Mouse (Mus musculus): ENCODE measurements around the gene Il18. TPM values are rescaled to one million over a fixed set of nuclear protein-coding genes. Genes with fewer than 3 reads are reported as not detected.

The Il18 gene
- polyA plus RNA-seq, 1 experiment from 2014 or later: 15.7 TPM

DNA sequence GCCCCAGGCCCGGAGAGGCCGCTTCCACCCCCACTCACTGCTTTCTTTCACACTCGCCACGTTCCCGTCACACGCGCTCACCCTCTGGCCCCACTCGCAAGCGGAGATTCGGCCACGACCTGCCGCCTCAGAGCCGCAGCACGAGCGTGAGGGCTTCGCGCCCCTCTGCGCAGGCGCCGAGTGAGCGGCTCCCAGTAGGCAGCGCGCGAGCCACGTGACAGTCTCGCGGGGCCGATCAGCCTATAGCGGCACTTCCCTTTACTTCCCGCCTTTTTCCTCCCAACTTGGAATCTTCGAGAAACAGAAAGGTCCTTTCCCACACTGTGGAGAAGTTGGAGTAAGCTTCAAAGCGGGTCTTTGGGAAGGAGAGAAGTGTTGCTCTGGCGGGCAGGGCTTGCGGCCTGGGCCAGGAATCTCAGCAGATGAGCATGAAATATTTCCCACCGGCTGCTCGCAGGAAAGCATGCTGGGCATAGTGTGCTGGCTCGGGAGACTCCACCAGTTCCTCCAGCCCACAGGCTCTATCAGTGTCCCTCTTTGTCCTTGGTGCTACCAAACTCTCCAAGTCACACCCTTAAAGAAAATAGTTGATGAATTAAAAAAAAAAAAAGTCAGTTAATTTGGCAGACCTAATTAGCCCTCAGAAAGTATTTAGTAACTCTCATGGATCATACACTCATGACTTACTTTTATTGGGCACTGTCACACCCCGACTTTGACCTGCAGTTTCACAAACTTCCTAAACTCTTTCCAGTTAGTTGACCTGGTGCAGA lies 6.7 kb downstream of the Il18 start, which contains the start of gene Tex12:
Tex12 (minus strand) TSS at position 181 of the 773 bp plus-strand sequence.
- Histone ChIP-seq H3K4me3 (no peak within 1 kb of the TSS), H3K27me3 (no peaks in the 10 kb centered on the region), H3K27ac (replicated peaks) (no peak within 1 kb of the TSS), H3K9me3 (0 out of 2 replicates have a peak, but pooled peaks cover 5% of the 10 kb centered on the region), H3K4me2 (no peak within 1 kb of the TSS), H3K9ac (no peak within 1 kb of the TSS), H3K4me1 (replicated peaks) (no peaks in the 10 kb centered on the region), H3K36me3 (no peaks in the 10 kb centered on the region)
- ATAC-seq (ENCODE audit: low read depth): no peak
- WGBS: 87% methylated on average over 38 of the region's 38 CpGs

DNA sequence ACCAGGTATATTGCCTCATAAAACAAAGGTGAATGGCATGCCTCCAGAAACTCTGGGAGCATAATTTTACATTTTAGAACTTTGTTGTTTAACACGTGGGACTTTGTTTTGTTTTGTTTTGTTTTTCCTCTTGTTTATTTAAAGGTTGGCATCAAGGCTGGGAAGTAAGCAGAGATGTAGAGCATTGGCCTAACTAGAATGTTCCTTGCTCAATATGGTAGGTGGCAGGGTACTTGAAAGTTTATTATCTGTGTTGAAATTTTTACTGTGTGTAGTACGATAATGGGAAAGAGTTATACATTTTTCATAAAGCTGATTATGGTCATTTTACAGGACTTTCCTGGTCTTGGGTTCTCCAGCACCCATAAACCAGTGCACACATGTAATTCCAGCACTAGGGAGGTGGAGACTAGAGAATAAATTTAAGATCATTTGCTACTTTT lies 7.3 kb downstream of the Il18 start:
- H3K27me3 ChIP-seq: no peaks in the 10 kb centered on the region
- H3K9ac ChIP-seq: no peak overlapping the region
- no peak overlapping the region for H3K4me3 ChIP-seq
- H3K4me2 ChIP-seq: no peak overlapping the region
- H3K36me3 ChIP-seq: no peaks in the 10 kb centered on the region
- no peak overlapping the region for H3K27ac ChIP-seq (replicated peaks)
- H3K4me1 ChIP-seq (replicated peaks): no peaks in the 10 kb centered on the region
- H3K9me3 ChIP-seq: 0 out of 2 replicates have a peak, but pooled peaks cover 5% of the 10 kb centered on the region
- 90% methylated on average over 2 of the region's 2 CpGs for WGBS
- ATAC-seq (ENCODE audit: low read depth): no peak

DNA sequence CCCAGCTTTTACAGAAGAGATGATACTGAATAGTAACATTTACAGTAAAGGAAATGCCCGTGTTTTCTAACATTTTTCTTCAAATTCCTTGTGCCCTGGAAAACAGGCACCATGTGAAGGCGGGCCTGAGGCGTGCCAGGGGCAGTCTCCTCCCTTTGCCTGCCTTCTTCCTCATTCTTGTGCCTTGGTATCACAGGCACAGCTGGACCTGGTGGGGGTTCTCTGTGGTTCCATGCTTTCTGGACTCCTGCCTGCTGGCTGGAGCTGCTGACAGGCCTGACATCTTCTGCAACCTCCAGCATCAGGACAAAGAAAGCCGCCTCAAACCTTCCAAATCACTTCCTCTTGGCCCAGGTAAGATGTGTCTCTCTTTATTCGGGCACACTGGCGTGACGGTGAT lies 10.5 kb downstream of the Il18 start:
- ATAC-seq (ENCODE audit: low read depth): no peak
- no peak overlapping the region for H3K27ac ChIP-seq (replicated peaks)
- H3K4me2 ChIP-seq: no peak overlapping the region
- H3K4me1 ChIP-seq (replicated peaks): no peaks in the 10 kb centered on the region
- H3K9ac ChIP-seq: no peak overlapping the region
- H3K4me3 ChIP-seq: no peak overlapping the region
- WGBS: 81% methylated on average over 7 of the region's 7 CpGs
- H3K9me3 ChIP-seq: 0 out of 2 replicates have a peak, but pooled peaks cover 5% of the 10 kb centered on the region
- no peaks in the 10 kb centered on the region for H3K36me3 ChIP-seq
- no peaks in the 10 kb centered on the region for H3K27me3 ChIP-seq

DNA sequence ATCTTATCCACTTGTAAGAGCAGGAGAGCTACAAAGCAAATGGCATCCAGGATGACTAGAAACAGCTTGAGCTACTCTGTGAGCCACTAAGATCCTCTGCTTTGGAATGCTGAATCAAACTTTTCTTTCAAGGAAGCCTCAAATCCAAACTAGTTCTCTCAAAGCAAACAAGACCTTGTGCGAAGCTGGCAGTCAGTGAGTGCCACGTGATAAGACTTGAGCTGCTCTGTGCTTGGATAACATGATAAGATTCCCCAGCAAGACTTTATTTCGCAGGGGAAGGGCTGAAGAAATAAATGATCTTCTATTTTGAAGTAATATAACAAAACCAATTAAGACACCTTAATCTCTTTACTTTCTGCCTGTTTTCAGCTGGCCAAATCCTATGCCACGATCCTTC lies 11.3 kb downstream of the Il18 start:
- Histone ChIP-seq H3K27me3 (no peaks in the 10 kb centered on the region), H3K36me3 (no peaks in the 10 kb centered on the region), H3K4me1 (replicated peaks) (no peaks in the 10 kb centered on the region), H3K4me3 (no peak overlapping the region), H3K9me3 (0 out of 2 replicates have a peak, but pooled peaks cover 5% of the 10 kb centered on the region), H3K9ac (no peak overlapping the region), H3K4me2 (no peak overlapping the region), H3K27ac (replicated peaks) (no peak overlapping the region)
- 82% methylated on average over 4 of the region's 4 CpGs for WGBS
- ATAC-seq (ENCODE audit: low read depth): no peak

DNA sequence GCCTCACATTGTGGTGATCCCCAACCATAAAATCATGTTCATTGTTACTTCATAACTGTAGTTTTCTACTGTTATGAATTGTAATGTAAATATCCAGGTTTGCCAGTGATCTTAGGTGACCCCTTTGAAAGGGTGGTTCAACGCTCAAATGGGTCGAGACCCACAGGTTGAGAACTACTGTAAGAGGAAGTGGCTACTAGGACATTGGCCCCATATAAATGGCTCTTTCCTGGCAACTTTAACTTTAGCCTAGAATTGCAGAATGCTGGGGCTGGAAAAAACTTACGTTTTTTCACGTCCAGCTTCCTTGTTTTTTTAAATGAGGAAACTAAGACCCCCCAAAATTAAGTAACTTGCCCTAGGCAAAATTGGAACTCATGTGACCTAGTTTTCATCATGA lies 12.7 kb downstream of the Il18 start:
- H3K9me3 ChIP-seq: no peaks in the 10 kb centered on the region
- H3K4me3 ChIP-seq: no peak overlapping the region
- no peak overlapping the region for H3K9ac ChIP-seq
- ATAC-seq (ENCODE audit: low read depth): no peak
- no peaks in the 10 kb centered on the region for H3K27me3 ChIP-seq
- 92% methylated on average over 4 of the region's 4 CpGs for WGBS
- H3K27ac ChIP-seq (replicated peaks): no peak overlapping the region
- H3K4me2 ChIP-seq: no peak overlapping the region
- H3K4me1 ChIP-seq (replicated peaks): no peaks in the 10 kb centered on the region
- H3K36me3 ChIP-seq: no peaks in the 10 kb centered on the region

DNA sequence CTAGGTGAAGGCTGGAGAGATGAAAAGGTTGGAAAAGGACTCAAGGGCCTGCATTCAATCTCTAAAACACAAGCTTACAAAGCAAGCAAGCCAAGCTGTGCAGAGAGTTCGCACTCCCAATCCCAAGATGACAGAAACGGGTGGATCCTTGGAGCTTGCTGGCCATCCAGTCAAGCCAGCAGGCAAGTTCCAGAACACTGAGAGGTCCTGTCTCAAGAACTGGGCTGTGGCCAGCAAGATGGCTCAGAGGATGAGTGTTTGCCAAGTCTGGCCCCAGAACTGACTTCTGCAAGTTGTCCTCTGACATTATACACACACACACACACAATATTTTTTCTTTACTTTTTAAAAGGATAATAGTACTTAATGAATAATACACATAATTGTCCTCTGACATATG lies 13.3 kb downstream of the Il18 start:
- Histone ChIP-seq H3K4me1 (replicated peaks) (no peaks in the 10 kb centered on the region), H3K36me3 (no peaks in the 10 kb centered on the region), H3K9me3 (no peaks in the 10 kb centered on the region), H3K9ac (no peak overlapping the region), H3K4me2 (no peak overlapping the region), H3K27me3 (no peaks in the 10 kb centered on the region), H3K4me3 (no peak overlapping the region), H3K27ac (replicated peaks) (no peak overlapping the region)
- 91% methylated on average over 2 of the region's 2 CpGs for WGBS
- ATAC-seq (ENCODE audit: low read depth): no peak

DNA sequence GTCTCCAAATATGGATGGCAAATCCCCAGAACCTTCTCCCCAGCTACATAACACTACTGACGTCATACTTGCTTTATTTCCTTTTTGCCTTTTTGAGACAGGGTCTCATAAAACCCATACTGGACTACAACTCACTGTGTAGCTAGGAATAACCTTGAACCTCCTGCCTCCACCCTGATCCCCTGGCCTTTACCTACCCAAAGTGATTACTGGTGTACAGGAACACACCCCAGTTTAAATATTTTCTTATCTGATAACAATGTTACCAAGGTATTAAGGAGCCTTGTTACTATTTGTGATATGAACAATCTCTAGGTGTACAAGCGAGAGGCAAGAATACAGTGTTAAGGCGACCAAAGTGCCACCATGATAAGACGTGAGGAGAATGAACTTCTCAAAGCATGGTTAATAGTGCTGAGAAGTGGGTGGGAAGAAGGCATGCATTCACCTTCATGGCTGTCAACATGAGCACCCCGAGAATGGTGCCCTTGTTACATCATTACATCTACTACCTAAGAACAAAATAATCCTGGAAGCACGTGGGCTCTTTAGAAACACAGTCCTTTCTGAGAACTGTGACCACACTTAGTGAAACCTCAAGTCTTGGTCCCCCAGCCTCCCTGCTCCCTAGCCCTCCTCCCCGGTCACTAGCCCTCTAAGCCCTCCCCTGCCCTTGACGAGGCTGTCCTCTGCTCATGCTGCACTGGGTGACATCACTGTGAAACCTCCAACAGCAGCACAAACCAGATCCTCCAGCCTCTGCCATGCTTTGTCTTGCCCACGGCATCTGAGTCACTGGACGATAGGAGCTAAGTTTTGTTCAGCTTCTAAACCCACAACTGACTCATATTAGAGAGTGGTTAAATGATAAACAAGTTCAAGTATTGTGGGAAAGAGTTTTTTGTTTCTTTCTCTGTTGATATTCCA lies 15.2 kb downstream of the Il18 start:
- ATAC-seq (ENCODE audit: low read depth): no peak
- no peaks in the 10 kb centered on the region for H3K36me3 ChIP-seq
- H3K27me3 ChIP-seq: no peaks in the 10 kb centered on the region
- no peak overlapping the region for H3K4me3 ChIP-seq
- no peak overlapping the region for H3K9ac ChIP-seq
- H3K9me3 ChIP-seq: no peaks in the 10 kb centered on the region
- no peaks in the 10 kb centered on the region for H3K4me1 ChIP-seq (replicated peaks)
- no peak overlapping the region for H3K27ac ChIP-seq (replicated peaks)
- 81% methylated on average over 10 of the region's 10 CpGs for WGBS
- H3K4me2 ChIP-seq: no peak overlapping the region

DNA sequence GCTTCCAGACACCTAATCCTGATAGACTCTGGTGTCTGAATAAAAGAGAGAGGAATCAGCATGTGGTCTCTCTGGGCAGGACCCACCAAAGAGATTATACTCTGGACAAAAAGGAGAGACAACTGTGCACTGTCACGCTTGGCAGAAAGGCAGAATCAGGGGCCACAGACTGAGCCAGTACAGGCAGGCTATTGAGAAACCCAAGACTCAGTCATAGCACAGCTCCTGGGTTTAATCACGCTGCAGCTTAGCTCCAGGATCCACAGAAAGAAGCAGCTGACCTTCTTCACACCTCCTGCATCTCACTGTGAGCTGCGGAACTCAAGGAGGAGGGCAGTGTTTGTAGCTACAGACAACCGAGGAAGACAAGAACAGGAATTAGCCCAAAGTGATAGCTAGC lies 25.7 kb downstream of the Il18 start:
- Histone ChIP-seq H3K27me3 (no peaks in the 10 kb centered on the region), H3K4me3 (no peak overlapping the region), H3K4me1 (replicated peaks) (0 out of 2 replicates have a peak, but pooled peaks cover 5% of the 10 kb centered on the region), H3K27ac (replicated peaks) (no peak overlapping the region), H3K9me3 (no peaks in the 10 kb centered on the region), H3K9ac (no peak overlapping the region), H3K4me2 (no peak overlapping the region), H3K36me3 (no peaks in the 10 kb centered on the region)
- ATAC-seq (ENCODE audit: low read depth): no peak
- WGBS: 43% methylated on average over 4 of the region's 4 CpGs

DNA sequence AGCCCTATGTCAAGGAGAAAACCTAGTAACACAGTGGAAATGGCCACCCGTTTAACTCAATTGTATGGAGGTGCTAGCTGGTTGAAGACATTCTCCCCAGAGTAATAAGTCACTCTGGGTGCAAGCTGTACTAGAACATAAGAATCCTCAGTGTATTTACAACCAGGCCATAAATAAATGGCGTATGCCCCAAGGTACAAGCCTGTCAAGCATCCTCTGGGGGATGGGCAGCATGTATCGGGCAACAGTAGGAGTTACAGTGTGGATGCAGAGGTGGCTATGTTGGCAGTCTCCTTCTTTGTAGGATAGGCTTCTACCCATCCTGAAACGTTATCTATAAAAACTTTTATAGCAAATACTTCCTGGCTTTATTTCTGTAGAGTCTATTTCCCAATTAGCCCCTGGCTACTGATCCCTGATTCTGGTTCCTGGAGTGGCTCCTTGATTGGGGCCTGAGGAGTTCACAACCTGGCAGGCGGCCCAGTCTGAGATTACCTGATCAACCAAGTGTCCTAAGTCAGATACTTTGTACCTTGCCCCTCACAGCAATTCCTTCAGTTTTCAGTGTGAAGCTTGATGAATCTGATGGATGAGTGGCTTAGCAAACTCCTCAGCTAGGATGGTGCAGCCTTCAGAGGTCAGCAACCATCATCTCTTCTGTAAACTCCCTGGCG lies 30.7 kb downstream of the Il18 start:
- no peak overlapping the region for H3K4me3 ChIP-seq
- H3K9me3 ChIP-seq: no peaks in the 10 kb centered on the region
- no peaks in the 10 kb centered on the region for H3K27me3 ChIP-seq
- H3K27ac ChIP-seq (replicated peaks): no peak overlapping the region
- WGBS: 78% methylated on average over 6 of the region's 6 CpGs
- H3K4me1 ChIP-seq (replicated peaks): 0 out of 2 replicates have a peak, but pooled peaks cover 5% of the 10 kb centered on the region
- H3K4me2 ChIP-seq: no peak overlapping the region
- ATAC-seq (ENCODE audit: low read depth): no peak
- no peak overlapping the region for H3K9ac ChIP-seq
- H3K36me3 ChIP-seq: no peaks in the 10 kb centered on the region

DNA sequence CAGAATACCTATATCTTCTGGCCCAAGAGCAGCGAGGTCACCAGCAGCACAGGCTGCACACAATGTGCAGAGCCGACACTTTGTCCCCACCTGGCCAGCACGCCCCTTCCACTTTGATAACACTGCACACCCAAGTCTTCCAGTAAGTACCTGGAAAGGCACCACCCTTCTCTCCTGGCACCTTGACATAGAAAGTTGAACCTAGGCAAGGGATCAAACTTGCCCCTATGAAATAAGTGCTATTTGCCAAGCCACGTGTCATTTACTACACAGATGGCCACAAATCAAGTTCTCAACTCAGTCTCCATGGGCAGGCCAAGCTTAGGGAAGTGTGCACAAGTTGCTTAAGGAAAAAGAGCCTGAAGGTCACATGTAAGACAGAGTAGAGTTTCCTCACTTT lies 32.3 kb downstream of the Il18 start:
- Histone ChIP-seq H3K4me1 (replicated peaks) (0 out of 2 replicates have a peak, but pooled peaks cover 5% of the 10 kb centered on the region), H3K36me3 (no peaks in the 10 kb centered on the region), H3K9me3 (no peaks in the 10 kb centered on the region), H3K9ac (no peak overlapping the region), H3K4me3 (no peak overlapping the region), H3K4me2 (no peak overlapping the region), H3K27me3 (no peaks in the 10 kb centered on the region), H3K27ac (replicated peaks) (no peak overlapping the region)
- ATAC-seq (ENCODE audit: low read depth): no peak
- WGBS: 87% methylated on average over 4 of the region's 4 CpGs

DNA sequence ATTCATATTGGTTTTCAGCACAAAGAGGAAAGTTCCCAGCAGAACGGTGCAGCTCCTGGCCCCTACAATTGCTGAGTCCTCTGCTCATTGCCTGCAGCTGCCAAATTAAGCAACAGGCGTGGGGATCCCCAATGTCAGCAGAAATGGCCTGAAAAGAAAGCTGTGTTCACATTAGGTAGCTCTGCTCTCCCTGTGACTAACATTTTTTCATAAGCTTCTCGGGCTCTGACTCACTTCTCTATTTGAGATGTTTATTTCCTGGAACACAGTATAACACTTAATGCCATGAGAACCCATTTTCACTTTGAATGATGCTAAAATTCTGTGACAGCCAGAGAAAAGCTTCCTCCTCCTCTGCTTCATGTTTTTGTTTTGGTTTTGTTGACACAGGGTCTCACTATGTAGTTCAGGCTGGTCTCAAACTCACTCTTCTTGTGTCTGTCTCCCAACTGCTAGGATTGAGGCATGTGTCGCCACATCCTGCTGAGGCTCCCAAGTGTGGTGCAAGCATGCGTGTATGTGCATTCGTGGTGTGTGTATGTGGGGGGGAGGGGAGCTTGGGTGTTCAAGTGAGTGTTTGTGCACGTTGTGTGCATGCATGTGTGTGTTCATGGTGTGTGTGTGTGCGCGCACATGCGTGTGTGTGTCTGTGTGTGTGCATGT lies 36.4 kb downstream of the Il18 start:
- H3K27me3 ChIP-seq: no peaks in the 10 kb centered on the region
- ATAC-seq (ENCODE audit: low read depth): no peak
- WGBS: 79% methylated on average over 10 of the region's 10 CpGs

More for the DNA sequence above, 36.4 kb downstream of the Il18 start:
- Histone ChIP-seq H3K36me3 (peaks cover 14% of the 10 kb centered on the region), H3K4me2 (no peak overlapping the region), H3K4me1 (replicated peaks) (no peaks in the 10 kb centered on the region), H3K9me3 (no peaks in the 10 kb centered on the region), H3K9ac (no peak overlapping the region), H3K4me3 (no peak overlapping the region), H3K27ac (replicated peaks) (no peak overlapping the region)
